Mouse (Mus musculus): ENCODE results near the gene Sbk1.

GRCm38 (mm10) chr7:126234611-126235010 is 37.8 kb upstream of the Sbk1 start:
- TF ChIP-seq POLR2A (IDR thresholded peaks at IDR 0.05; ENCODE audit: borderline replicate concordance, extremely low read depth, insufficient read depth, insufficient read length, poor library complexity, severe bottlenecking) (no peak), CTCF (IDR thresholded peaks at IDR 0.05; ENCODE audit: borderline replicate concordance, extremely low read depth, insufficient read depth, insufficient read length) (no peak)

Measured in brain, embryonic 14.5 days (tissue).